Mouse (Mus musculus) CH12.LX (cell line): Measurements from ENCODE around the gene Ms4a1. TPM values are rescaled to one million over a fixed set of nuclear protein-coding genes. Genes with fewer than 3 reads are reported as not detected.
"Not testable (repeated sequence)": the region's sequence is repeated elsewhere in the genome, so short reads cannot be mapped to it uniquely, and the experiment has no call there.

Experiments used
- DNase-seq: peaks from one replicate; pipeline ENCODE4 v3.0.0-alpha.2; 2013; ENCODE audit errors: extremely low read depth
- H3K27ac ChIP-seq: 2 replicates; pipeline ENCODE4 v1.5.1; 2012; ENCODE audit warnings: low read depth, mild to moderate bottlenecking, control low read depth, moderate library complexity; ENCODE audit not compliant: insufficient read depth
- H3K27me3 ChIP-seq: replicated peaks from 2 replicates; pipeline ENCODE3; 2012; ENCODE audit warnings: inconsistent platforms
- H3K36me3 ChIP-seq, 2 experiments: replicated peaks in 1 of 2; 2 replicates each; pipeline versions ENCODE3 to v1.6.1; 2012; ENCODE audit warnings: inconsistent platforms in 1 of 2, low read length in 1 of 2, mild to moderate bottlenecking in 1 of 2, mixed read lengths in 1 of 2, moderate library complexity in 1 of 2; ENCODE audit not compliant: control insufficient read depth in 1 of 2, insufficient read depth in 1 of 2
- H3K4me1 ChIP-seq, 2 experiments: 2 replicates each; pipeline ENCODE4 v1.6.1; 2012; ENCODE audit warnings: inconsistent platforms in 1 of 2, moderate library complexity in 1 of 2; ENCODE audit not compliant: insufficient read depth in 2 of 2, control insufficient read depth in 1 of 2
- H3K4me2 ChIP-seq: 2 replicates; pipeline ENCODE4 v1.6.1; 2012; ENCODE audit warnings: low read depth, mild to moderate bottlenecking, control low read depth; ENCODE audit not compliant: poor library complexity, insufficient read depth, severe bottlenecking
- H3K4me3 ChIP-seq, 3 experiments: fragments of 150-350 bp in 1 of 3; sonication (generic) in 1 of 3; replicated peaks in 1 of 3; 2 replicates each; pipeline versions ENCODE3 to v1.5.1; 2011 to 2012; ENCODE audit warnings: low read depth in 2 of 3, low read length in 2 of 3, mild to moderate bottlenecking in 2 of 3, moderate library complexity in 2 of 3, control low read depth in 1 of 3, improper control_type of control experiment in 1 of 3, inconsistent platforms in 1 of 3, mixed read lengths in 1 of 3; ENCODE audit not compliant: poor library complexity in 1 of 3
- H3K79me2 ChIP-seq: replicated peaks from 2 replicates; pipeline ENCODE4 v1.6.1; 2012; ENCODE audit warnings: mild to moderate bottlenecking, moderate library complexity; ENCODE audit not compliant: control insufficient read depth, poor library complexity, insufficient read depth, severe bottlenecking; ENCODE audit errors: extremely low read depth
- H3K9ac ChIP-seq: 2 replicates; pipeline ENCODE4 v1.6.1; 2012; ENCODE audit warnings: low read depth, mild to moderate bottlenecking, control low read depth, moderate library complexity; ENCODE audit not compliant: insufficient read depth
- H3K9me3 ChIP-seq: replicated peaks from 2 replicates; pipeline ENCODE3; 2012; ENCODE audit warnings: low read length, inconsistent platforms, mixed read lengths
- CHD1 ChIP-seq: IDR thresholded peaks from 2 replicates; pipeline ENCODE4 v1.6.1; 2012; ENCODE audit warnings: low read depth, low read length, improper control_type of control experiment, inconsistent platforms
- CHD2 ChIP-seq: IDR thresholded peaks from 2 replicates; pipeline ENCODE4 v1.6.1; 2011; ENCODE audit warnings: low read length, improper control_type of control experiment
- CTCF ChIP-seq, 2 experiments: IDR thresholded peaks in 1 of 2; conservative IDR thresholded peaks in 1 of 2; 2 replicates each; pipeline ENCODE4 v1.5.1; 2011 to 2012; ENCODE audit warnings: low read depth in 2 of 2, low read length in 2 of 2, improper control_type of control experiment in 1 of 2, inconsistent platforms in 1 of 2, mild to moderate bottlenecking in 1 of 2, moderate library complexity in 1 of 2
- EP300 ChIP-seq: IDR thresholded peaks from 2 replicates; pipeline ENCODE4 v1.6.1; 2011; ENCODE audit warnings: low read length, improper control_type of control experiment
- ETS1 ChIP-seq: conservative IDR thresholded peaks from 2 replicates; pipeline ENCODE4 v1.6.1; 2012; ENCODE audit warnings: low read depth, mild to moderate bottlenecking, inconsistent platforms, low read length, improper control_type of control experiment, moderate library complexity
- HCFC1 ChIP-seq: IDR thresholded peaks from 2 replicates; pipeline ENCODE4 v1.6.1; 2012; ENCODE audit warnings: low read depth, mild to moderate bottlenecking, inconsistent platforms, low read length, improper control_type of control experiment
- IRF4 ChIP-seq: IDR thresholded peaks from 2 replicates; pipeline ENCODE4 v1.6.1; 2014; ENCODE audit warnings: low read depth, mild to moderate bottlenecking, inconsistent platforms, low read length, improper control_type of control experiment
- JUND ChIP-seq: conservative IDR thresholded peaks from 2 replicates; pipeline ENCODE4 v1.6.1; 2011; ENCODE audit warnings: low read depth, low read length, improper control_type of control experiment
- MAFK ChIP-seq: IDR thresholded peaks from 2 replicates; pipeline ENCODE4 v1.6.1; 2011; ENCODE audit warnings: low read length, improper control_type of control experiment; ENCODE audit not compliant: insufficient replicate concordance
- MAX ChIP-seq: IDR thresholded peaks from 2 replicates; pipeline ENCODE4 v1.6.1; 2011; ENCODE audit warnings: low read length, improper control_type of control experiment
- MEF2A ChIP-seq: IDR thresholded peaks from 2 replicates; pipeline ENCODE4 v1.6.1; 2014; ENCODE audit warnings: low read depth, mild to moderate bottlenecking, inconsistent platforms, low read length, improper control_type of control experiment, borderline replicate concordance
- NELFE ChIP-seq: IDR thresholded peaks from 2 replicates; pipeline ENCODE4 v1.6.1; 2011; ENCODE audit warnings: low read depth, low read length, improper control_type of control experiment
- PAX5 ChIP-seq: IDR thresholded peaks from 2 replicates; pipeline ENCODE4 v1.6.1; 2012; ENCODE audit warnings: low read length, inconsistent platforms, mixed read lengths
- POLR2A ChIP-seq: IDR thresholded peaks from 2 replicates; pipeline ENCODE4 v1.6.1; 2011; ENCODE audit warnings: low read depth, mild to moderate bottlenecking, improper control_type of control experiment, low read length
- POLR2AphosphoS2 ChIP-seq: IDR thresholded peaks from 2 replicates; pipeline ENCODE4 v1.6.1; 2011; ENCODE audit warnings: low read depth, low read length, improper control_type of control experiment
- RCOR1 ChIP-seq: conservative IDR thresholded peaks from 2 replicates; pipeline ENCODE4 v1.6.1; 2012; ENCODE audit warnings: low read depth, mild to moderate bottlenecking, inconsistent platforms, low read length, improper control_type of control experiment
- SMC3 ChIP-seq: IDR thresholded peaks from 2 replicates; pipeline ENCODE4 v1.6.1; 2011; ENCODE audit warnings: low read depth, low read length, improper control_type of control experiment
- TBP ChIP-seq: conservative IDR thresholded peaks from 2 replicates; pipeline ENCODE4 v1.6.1; 2011; ENCODE audit warnings: low read depth, low read length, improper control_type of control experiment
- UBTF ChIP-seq: IDR thresholded peaks from 2 replicates; pipeline ENCODE4 v1.6.1; 2012; ENCODE audit warnings: low read depth, mild to moderate bottlenecking, inconsistent platforms, low read length, improper control_type of control experiment, moderate library complexity
- USF1 ChIP-seq: IDR thresholded peaks from 2 replicates; pipeline ENCODE4 v1.6.1; 2014; ENCODE audit warnings: low read depth, mild to moderate bottlenecking, inconsistent platforms, low read length, improper control_type of control experiment
- ZC3H11A ChIP-seq: IDR thresholded peaks from 2 replicates; pipeline ENCODE4 v1.6.1; 2012; ENCODE audit warnings: low read depth, mild to moderate bottlenecking, inconsistent platforms, low read length, improper control_type of control experiment
- ZNF384 ChIP-seq: IDR thresholded peaks from 2 replicates; pipeline ENCODE4 v1.6.1; 2012; ENCODE audit warnings: low read depth, low read length, improper control_type of control experiment, inconsistent platforms
- dilution Hi-C: fragments of 300-500 bp; cut with MboI; formaldehyde crosslinking; loops from 2 replicates; pipeline ENCODE4 v1.14.3; 2020; ENCODE audit warnings: low sequenced_read_pairs; ENCODE audit not compliant: extremely low pct_unique_long_range_greater_than_20kb, extremely low pct_ligation_motif_present
- in situ Hi-C: fragments of 300-500 bp; cut with MboI; formaldehyde crosslinking; loops from 3 replicates; pipeline ENCODE4 v1.14.3; 2019; ENCODE audit warnings: low sequenced_read_pairs, low pct_ligation_motif_present, low pct_unique_long_range_greater_than_20kb, mixed read lengths
- polyA plus RNA-seq: library from polyadenylated mRNA; unstranded; fragments of >175 nt; gene quantifications from 2 replicates; pipeline ENCODE4 v1.2.1, GENCODE M21; 2012; ENCODE audit warnings: low read depth; ENCODE audit not compliant: insufficient read length
- total RNA-seq, 2 experiments: library from RNA; depleted of rRNA; stranded (reverse); fragments of 300-350 nt in 1 of 2; fragments of >200 nt in 1 of 2; gene quantifications; 2 replicates each; pipeline ENCODE4 v1.2.3; 2012 to 2014

The Ms4a1 gene
- total and polyA plus RNA-seq, 3 experiments: 106 to 642 (median 387) TPM

DNA sequence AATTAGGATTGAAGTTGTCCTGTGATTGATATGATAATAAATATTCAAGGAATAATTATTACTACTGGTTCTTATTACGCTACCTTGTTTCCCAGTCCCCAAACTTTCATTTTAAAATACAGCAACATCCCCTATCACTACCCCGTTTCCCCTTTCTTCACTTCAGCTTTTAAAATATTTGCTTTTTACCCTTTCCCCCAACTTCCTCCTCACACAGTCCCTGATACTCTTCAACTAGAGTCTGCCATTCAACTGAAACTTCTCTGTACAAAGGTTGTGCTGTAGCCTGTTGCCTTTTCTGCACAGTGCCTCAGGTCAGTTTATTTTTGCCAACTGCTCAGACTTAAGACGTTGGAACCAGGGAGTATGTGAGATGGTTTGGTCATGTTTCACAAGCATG, 2.5 kb downstream of the Ms4a1 start:
- Histone ChIP-seq H3K36me3 (peaks cover 12 to 33% of the 10 kb centered on the region in 2 experiments), H3K9me3 (no peaks in the 10 kb centered on the region), H3K27me3 (no peaks in the 10 kb centered on the region), H3K4me3 (peak overlapping the region; percentile 54 to 74 (median 70)), H3K4me1 (peaks cover 7 to 48% of the 10 kb centered on the region in 2 experiments; a peak in 3 of 4 replicates), H3K4me2 (peak overlapping the region; percentile 76), H3K9ac (peak overlapping the region; percentile 71), H3K79me2 (peaks cover 32% of the 10 kb centered on the region), H3K27ac (peak overlapping the region; percentile 66)
- dilution Hi-C loops: no loop called here
- DNase-seq: no peak
- in situ Hi-C loops: no loop called here
- no peak for TF ChIP-seq MEF2A
- TF ChIP-seq RCOR1: no peak
- TF ChIP-seq SMC3: no peak
- TF ChIP-seq JUND: no peak
- TF ChIP-seq NELFE: no peak
- TF ChIP-seq MAX: no peak
- TF ChIP-seq POLR2A: no peak
- no peak for TF ChIP-seq CHD2
- no peak for TF ChIP-seq CTCF (conservative IDR thresholded peaks at IDR 0.05 in 1 of 2, IDR thresholded peaks at IDR 0.05 in 1 of 2; ENCODE audit: low read depth in 2 of 2, low read length in 2 of 2)
- no peak for TF ChIP-seq ZC3H11A
- no peak for TF ChIP-seq HCFC1
- no peak for TF ChIP-seq ETS1
- TF ChIP-seq USF1: no peak
- TF ChIP-seq CHD1: no peak; the same call in 1 of the 2 replicates
- TF ChIP-seq PAX5: no peak
- TF ChIP-seq ZNF384: no peak
- no peak for TF ChIP-seq POLR2AphosphoS2
- TF ChIP-seq TBP: no peak

DNA sequence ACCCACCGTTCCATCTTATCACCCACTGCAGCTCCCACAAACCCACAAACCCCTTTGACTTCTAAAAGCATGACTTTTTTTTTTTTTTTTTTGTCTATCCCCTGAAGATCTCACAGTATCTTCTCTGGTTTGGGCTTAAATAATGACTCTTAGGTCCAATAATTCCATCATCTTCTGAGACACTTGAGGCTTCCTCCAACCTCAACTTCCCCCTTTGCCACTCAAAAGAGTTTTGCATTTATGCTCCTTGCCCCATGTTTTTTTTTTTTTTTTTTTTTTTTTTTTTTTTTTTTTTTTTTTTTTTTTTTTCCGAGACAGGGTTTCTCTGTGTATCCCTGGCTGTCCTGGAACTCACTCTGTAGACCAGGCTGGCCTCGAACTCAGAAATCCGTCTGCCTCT, 3.1 kb downstream of the Ms4a1 start:
- Histone ChIP-seq H3K4me3 (peak overlapping the region; percentile 29 to 74 (median 70)), H3K4me2 (peak overlapping the region; percentile 76), H3K4me1 (peaks cover 6 to 48% of the 10 kb centered on the region in 2 experiments; a peak in 3 of 4 replicates), H3K27ac (0 out of 2 replicates have a peak overlapping the region, but pooled peaks have one; percentile 47), H3K36me3 (peaks cover 18 to 39% of the 10 kb centered on the region in 2 experiments), H3K9ac (0 out of 2 replicates have a peak overlapping the region, but pooled peaks have one; percentile 71)
- H3K27me3 ChIP-seq, in situ Hi-C loops: not testable (repeated sequence)
- DNase-seq: peak; percentile 71
- TF ChIP-seq IRF4 (0 out of 2 replicates have a peak, but pooled peaks have one; percentile 26), EP300 (0 out of 2 replicates have a peak, but pooled peaks have one; percentile 33), HCFC1 (0 out of 2 replicates have a peak, but pooled peaks have one; percentile 12), ZNF384 (peak; percentile 96), UBTF (peak; percentile 46; the same call in 1 of the 2 replicates), CHD1 (peak; percentile 30; the same call in 1 of the 2 replicates), ETS1 (peak; percentile 45; the same call in 1 of the 2 replicates), MEF2A (0 out of 2 replicates have a peak, but pooled peaks have one; percentile 9), MAFK (peak; percentile 38; the same call in 1 of the 2 replicates)
- TF ChIP-seq, all 38 proteins: peak for 9; not testable (repeated sequence) for 29
- dilution Hi-C loops, H3K9me3 ChIP-seq: not testable (repeated sequence)
- peaks cover 32% of the 10 kb centered on the region for H3K79me2 ChIP-seq
